Mouse (Mus musculus): Measurements from ENCODE around the gene Arhgap18.

Gene Arhgap18

GRCm38 (mm10) chr10:26752929-26753567 lies at the start of gene Arhgap18:
Arhgap18 (plus strand) TSS chr10:26753421.
- DNase-seq (ENCODE audit: low read depth in 1 of 2, low spot score in 2 of 2), result no peak

GRCm38 (mm10) chr10:26710458-26711011 lies 42.7 kb upstream of the Arhgap18 start:
- DNase-seq (ENCODE audit: low read depth in 1 of 2, low spot score in 2 of 2), result no peak

GRCm38 (mm10) chr10:26711068-26711467 lies 42.2 kb upstream of the Arhgap18 start:
- no peak for DNase-seq (ENCODE audit: low read depth in 1 of 2, low spot score in 2 of 2)

GRCm38 (mm10) chr10:26713986-26714385 lies 39.2 kb upstream of the Arhgap18 start:
- no peak for DNase-seq (ENCODE audit: low read depth in 1 of 2, low spot score in 2 of 2)

GRCm38 (mm10) chr10:26724704-26725103 lies 28.5 kb upstream of the Arhgap18 start:
- no peak for DNase-seq (ENCODE audit: low read depth in 1 of 2, low spot score in 2 of 2)

- no peak for DNase-seq (ENCODE audit: low read depth in 1 of 2, low spot score in 2 of 2)
Observed at GRCm38 (mm10) chr10:26725255-26725654, 28.0 kb upstream of the Arhgap18 start.

GRCm38 (mm10) chr10:26750827-26751226 lies 2.4 kb upstream of the Arhgap18 start:
- no peak for DNase-seq (ENCODE audit: low read depth in 1 of 2, low spot score in 2 of 2)

- DNase-seq (ENCODE audit: low read depth in 1 of 2, low spot score in 2 of 2), result no peak
Observed at GRCm38 (mm10) chr10:26752064-26752928, 925 bp upstream of the Arhgap18 start.

GRCm38 (mm10) chr10:26754006-26754405 lies 785 bp downstream of the Arhgap18 start:
- DNase-seq (ENCODE audit: low read depth in 1 of 2, low spot score in 2 of 2), result no peak

GRCm38 (mm10) chr10:26757231-26757630 lies 4.0 kb downstream of the Arhgap18 start:
- DNase-seq (ENCODE audit: low read depth in 1 of 2, low spot score in 2 of 2), result no peak

- no peak for DNase-seq (ENCODE audit: low read depth in 1 of 2, low spot score in 2 of 2)
Observed at GRCm38 (mm10) chr10:26759469-26759868, 6.2 kb downstream of the Arhgap18 start.

- no peak for DNase-seq (ENCODE audit: low read depth in 1 of 2, low spot score in 2 of 2)
Observed at GRCm38 (mm10) chr10:26761103-26761502, 7.9 kb downstream of the Arhgap18 start.

GRCm38 (mm10) chr10:26761991-26762903 lies 9.0 kb downstream of the Arhgap18 start:
- DNase-seq (ENCODE audit: low read depth in 1 of 2, low spot score in 2 of 2), result no peak

GRCm38 (mm10) chr10:26767196-26767595 lies 14.0 kb downstream of the Arhgap18 start:
- no peak for DNase-seq (ENCODE audit: low read depth in 1 of 2, low spot score in 2 of 2)

GRCm38 (mm10) chr10:26768943-26769342 lies 15.7 kb downstream of the Arhgap18 start:
- DNase-seq (ENCODE audit: low read depth in 1 of 2, low spot score in 2 of 2), result no peak

GRCm38 (mm10) chr10:26770035-26770434 lies 16.8 kb downstream of the Arhgap18 start:
- DNase-seq (ENCODE audit: low read depth in 1 of 2, low spot score in 2 of 2), result no peak

- DNase-seq (ENCODE audit: low read depth in 1 of 2, low spot score in 2 of 2), result peak; percentile 64 to 67
Observed at GRCm38 (mm10) chr10:26771938-26772623, 18.9 kb downstream of the Arhgap18 start.

GRCm38 (mm10) chr10:26772624-26773540 lies 19.7 kb downstream of the Arhgap18 start:
- no peak for DNase-seq (ENCODE audit: low read depth in 1 of 2, low spot score in 2 of 2)

GRCm38 (mm10) chr10:26773541-26773940 lies 20.3 kb downstream of the Arhgap18 start:
- DNase-seq (ENCODE audit: low read depth in 1 of 2, low spot score in 2 of 2), result no peak
